Mouse (Mus musculus) kidney, adult 9 months (tissue): Measurements from ENCODE around the gene Fam208a.
A peak's percentile ranks its signal among the peaks of the same experiment; 100 is the strongest.

Source experiments
- DNase-seq: peaks from one replicate; pipeline ENCODE4 v3.0.0; 2022

Fam208a gene

DNA sequence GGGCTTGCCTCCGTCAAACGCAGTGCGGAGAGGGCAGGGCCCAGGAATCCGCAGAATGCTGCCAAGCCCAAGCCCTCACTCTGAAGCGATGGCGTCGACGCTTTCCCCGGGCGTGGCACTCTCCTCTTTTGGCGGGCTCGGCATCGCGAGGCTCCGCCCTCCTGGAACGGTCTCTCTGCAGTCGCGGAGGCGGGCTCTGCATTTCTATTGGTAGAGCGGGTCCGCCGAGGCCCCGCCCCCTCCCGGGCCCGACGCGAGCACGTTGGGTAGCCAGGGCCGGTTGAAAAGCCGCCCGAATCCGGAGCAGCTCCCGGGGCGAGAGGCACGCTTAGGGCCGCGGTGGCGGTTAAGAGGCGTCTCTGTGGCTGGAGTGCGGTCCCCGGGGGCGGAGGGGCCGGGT lies at the start of gene Fam208a:
Gene Fam208a (plus strand): TSS at position 262 of the 400 bp plus-strand sequence.
- DNase-seq, result peak; percentile 97

- peak; percentile 46 for DNase-seq
Observed at GRCm38 (mm10) chr14:27379404-27379803, 49.2 kb upstream of the Fam208a start.

DNA sequence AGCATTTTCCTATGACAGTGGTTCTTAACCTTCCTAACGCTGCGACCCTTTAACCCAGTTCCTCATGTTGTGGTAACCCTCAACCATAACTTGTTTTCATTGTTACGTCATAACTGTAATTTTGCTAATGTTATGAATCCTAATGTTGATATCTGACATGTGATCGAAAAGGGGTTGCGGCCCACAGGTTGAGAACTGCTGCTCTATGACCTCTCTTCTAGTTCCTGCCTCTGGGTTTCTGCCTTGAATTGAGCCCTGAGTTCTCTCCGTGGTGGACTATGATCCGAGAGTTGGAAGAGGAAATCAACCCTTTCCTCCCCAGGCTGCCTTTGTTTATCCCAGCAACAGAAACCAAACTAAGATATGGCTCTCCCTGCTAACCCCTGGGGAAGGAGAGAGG lies 47.2 kb upstream of the Fam208a start:
- no peak for DNase-seq

GRCm38 (mm10) chr14:27383321-27383830 lies 45.3 kb upstream of the Fam208a start:
- no peak for DNase-seq

DNA sequence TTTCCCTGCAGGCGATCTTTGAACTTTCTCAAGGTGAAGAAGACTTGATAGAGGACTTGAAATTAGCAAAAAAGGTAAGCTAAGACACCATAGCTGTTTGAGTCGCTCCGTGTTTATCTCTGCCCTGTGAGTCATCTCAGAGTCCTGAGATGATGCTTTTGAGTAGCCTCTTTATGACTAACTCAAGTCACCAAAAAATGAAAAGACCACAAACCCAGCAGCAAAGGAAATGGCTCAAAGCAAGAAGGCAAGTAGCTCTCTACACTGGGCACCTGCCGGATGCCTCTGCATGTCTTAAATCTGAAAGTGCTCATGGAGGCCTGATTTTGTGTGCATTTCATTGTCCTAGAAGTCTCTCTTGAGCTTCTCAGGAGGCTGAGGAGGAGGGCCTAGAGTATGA lies 44.5 kb upstream of the Fam208a start:
- DNase-seq, result no peak

GRCm38 (mm10) chr14:27388616-27389015 lies 40.0 kb upstream of the Fam208a start:
- no peak for DNase-seq

- no peak for DNase-seq
Observed at GRCm38 (mm10) chr14:27389722-27390121, 38.9 kb upstream of the Fam208a start.

DNA sequence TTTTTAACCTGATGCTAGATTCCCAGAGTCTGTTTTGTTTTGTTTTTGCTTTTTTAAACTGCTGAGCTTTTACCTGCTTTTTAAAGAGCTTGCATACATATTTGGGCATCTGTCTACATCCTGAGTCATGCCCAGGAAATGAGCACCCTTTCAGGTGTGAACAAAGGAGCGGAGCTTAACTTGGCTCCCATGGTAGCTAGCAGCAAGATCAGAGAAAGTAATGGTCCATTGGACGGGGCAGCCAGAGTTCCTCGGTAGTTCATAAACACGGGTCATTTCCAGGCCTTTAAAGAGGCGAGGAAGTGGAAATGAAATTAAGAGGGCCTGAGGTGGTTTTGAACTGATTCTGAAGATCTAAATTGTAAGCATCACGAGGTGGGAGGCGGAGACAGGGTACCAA lies 38.0 kb upstream of the Fam208a start:
- peak; percentile 23 for DNase-seq

- DNase-seq, result no peak
Observed at GRCm38 (mm10) chr14:27391776-27392308, 36.8 kb upstream of the Fam208a start.

- peak; percentile 24 for DNase-seq
Observed at GRCm38 (mm10) chr14:27392660-27393059, 36.0 kb upstream of the Fam208a start.

DNA sequence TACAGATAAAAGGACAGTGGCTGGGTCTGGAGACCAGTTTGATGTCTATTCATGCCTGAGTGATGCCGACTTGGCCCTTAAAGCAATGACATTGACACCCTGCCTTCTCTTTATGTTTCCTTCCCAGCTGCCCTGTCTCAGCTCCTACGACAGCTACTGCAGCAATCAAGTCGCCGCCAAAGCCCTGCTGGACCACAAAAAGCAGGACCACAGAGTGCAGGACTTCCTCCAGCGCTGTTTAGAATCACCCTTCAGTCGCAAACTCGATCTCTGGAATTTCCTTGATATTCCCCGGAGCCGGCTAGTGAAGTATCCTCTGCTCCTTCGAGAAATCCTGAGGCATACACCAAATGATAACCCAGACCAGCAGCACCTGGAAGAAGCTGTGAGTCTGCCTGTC lies 34.8 kb upstream of the Fam208a start:
- no peak for DNase-seq

- DNase-seq, result no peak
Observed at GRCm38 (mm10) chr14:27396424-27396823, 32.2 kb upstream of the Fam208a start.

GRCm38 (mm10) chr14:27397526-27397925 lies 31.1 kb upstream of the Fam208a start:
- DNase-seq, result peak; percentile 25

DNA sequence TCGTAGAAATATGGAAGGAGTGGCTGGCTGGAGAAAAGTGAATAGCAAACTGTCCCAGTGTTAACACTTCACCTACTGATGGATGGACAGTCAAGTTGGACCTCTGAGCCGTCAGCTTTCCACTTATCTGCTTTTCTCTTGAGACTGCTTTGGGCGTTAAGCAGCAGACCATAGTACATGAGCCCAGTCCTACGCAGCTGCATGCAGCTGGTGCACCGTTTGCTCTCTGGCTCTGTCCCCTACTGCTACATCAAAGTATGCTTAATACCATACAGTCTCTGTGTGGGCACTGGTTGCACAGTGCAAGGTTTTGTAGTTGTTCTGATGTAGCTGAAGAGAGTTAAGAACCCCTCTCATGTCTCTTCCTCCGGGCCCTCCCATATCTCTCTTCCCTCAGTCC lies 28.1 kb upstream of the Fam208a start:
- no peak for DNase-seq

GRCm38 (mm10) chr14:27401717-27402278 lies 26.8 kb upstream of the Fam208a start:
- no peak for DNase-seq

DNA sequence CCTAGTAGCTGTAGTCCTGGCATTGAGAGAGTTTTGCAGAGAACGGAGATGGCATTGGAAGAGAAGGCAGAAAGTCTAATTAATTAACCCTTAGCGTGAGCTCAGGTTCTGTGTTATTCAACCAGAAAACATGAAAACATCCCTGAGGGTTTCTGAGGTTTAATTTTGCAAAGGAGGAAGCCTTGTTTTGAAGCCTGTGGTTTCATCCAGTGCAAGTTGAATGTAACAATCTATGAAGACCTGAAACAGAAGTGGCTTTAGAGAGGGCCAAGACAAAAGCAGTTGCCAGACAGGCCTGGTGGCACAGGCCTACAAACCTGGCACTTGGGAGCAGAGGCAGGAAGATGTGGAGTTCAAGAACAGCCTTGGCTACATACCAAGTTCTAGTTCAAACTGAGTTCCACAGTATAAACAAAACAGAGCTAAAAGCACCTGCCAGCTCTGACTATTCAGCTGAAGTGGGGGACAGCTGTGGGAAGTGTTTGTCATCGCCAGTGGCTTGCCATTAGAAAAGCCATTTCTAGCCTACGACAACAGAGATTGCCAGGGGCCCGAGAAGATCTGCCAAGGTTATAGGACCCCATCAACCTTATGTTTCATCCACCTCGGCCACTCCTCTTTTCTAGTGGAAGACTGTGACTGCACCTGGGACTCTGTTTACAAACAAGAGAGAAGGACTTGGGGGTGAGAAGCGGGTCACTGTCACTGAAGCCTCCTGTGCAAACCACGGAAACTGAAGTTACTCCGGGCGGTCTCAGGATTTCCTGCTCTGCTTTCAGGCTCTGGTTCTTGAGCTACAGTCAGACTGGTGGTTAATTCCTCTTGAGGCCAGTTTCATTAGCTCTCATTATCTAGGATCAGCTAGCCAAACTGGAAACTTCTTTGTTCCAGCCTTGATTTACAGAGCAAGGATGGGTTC lies 26.0 kb upstream of the Fam208a start:
- peak; percentile 28 for DNase-seq

DNA sequence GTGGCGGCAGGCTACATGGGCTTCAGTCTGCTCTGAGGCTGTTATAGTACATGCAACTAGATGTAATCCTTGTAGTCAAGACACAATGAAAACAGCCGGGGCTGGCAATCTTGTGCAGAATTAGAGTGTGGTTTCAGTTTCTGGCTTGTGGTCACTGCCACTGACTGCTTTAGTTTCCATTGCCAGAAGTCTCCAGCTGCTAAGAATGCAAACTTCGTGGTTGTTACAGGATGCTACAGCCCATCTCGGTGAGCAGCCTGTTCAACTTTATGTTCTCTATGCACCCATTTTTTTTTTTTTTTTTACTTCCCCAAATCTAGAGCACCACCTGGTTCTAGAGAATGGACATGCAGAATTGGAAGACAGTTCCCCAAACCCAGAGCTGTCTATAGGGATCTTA lies 23.2 kb upstream of the Fam208a start:
- no peak for DNase-seq

- no peak for DNase-seq
Observed at GRCm38 (mm10) chr14:27405947-27406346, 22.7 kb upstream of the Fam208a start.

DNA sequence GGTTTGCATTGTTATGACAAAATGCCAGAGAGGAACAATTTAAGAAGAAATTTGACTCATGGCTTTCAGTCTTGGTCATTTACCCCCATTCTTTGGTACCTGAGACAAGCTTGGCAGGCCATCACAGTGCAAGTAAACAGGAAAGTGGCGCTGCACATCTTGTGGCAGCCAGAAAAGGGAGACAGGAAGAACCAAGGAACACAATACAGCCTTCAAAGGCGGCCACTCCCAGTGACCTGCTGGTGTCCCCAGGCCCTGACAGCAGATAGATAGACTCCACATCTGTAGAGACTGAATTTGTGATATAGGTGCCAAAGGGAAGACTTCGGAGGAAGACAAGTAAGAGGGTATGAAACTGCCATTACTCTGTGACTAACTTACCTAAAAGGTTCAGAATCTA lies 20.4 kb upstream of the Fam208a start:
- peak; percentile 51 for DNase-seq

DNA sequence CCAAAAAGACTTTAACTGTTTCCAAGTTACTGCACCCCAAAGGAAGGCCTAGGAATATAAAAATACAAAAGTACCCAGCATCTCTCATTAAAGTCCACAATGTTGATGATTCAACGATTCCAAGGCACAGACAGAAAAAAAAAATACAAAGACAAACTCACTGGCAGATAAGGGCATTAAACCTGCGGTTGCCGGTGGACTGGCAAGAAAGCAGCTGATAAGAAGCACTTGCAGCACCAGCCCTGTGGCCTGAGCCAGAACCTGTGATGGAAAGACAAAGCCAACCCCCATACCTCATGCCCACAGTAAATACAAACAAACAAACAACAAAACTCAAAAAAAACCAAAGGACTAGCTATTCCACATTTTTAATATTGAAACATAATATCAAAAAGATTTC lies 19.0 kb upstream of the Fam208a start:
- DNase-seq, result no peak

- no peak for DNase-seq
Observed at GRCm38 (mm10) chr14:27411492-27411891, 17.1 kb upstream of the Fam208a start.

GRCm38 (mm10) chr14:27412699-27413098 lies 15.9 kb upstream of the Fam208a start:
- DNase-seq, result no peak

DNA sequence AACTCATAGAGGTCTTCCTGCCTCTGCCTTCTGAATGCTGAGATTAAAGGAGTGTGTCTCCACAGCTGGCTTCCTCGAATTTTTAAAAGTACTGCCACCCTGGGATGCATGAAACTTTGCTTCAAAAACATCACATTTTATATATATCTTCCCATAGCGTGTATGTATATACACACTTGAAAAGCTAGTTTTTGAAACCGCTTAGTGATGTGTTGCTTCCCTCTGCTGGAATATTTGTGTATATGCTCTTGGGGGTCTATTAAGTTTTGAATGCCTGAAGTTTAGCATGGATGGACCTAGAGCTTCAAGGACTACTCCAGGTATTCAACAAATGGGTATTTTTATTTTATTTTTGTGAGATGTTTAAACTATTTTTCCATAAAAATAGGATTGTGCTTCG lies 14.7 kb upstream of the Fam208a start:
- peak; percentile 61 for DNase-seq

DNA sequence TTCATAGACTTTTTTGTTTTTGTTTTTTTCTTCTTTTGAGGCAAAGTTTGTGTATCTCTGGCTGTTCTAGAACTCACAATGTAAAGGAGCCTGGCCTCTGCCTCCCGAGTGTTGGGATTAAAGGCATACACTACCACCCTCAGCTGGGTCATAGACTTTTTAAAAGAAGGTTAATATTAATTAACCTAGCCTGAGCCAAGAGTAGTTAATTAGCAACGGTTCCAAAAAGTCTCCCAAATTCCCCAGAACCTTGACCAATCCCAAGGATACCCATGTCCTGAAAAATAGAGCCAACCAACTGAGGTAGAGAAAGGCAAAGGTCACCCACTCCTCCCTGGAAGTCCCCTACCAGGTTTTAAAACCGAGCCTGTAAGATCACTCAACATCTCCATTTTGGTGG lies 7.8 kb upstream of the Fam208a start:
- DNase-seq, result peak; percentile 77
